Mouse (Mus musculus): ENCODE data around the gene Dpp6.

Dpp6 gene

GRCm38 (mm10) chr5:27063871-27064270, 246.9 kb downstream of the Dpp6 start:
- Histone ChIP-seq H3K36me3 (ENCODE audit: control insufficient read depth, insufficient read depth, low read length, poor library complexity, severe bottlenecking) (no peaks in the 10 kb centered on the region), H3K27me3 (ENCODE audit: control insufficient read depth, insufficient read depth, low read length, poor library complexity, severe bottlenecking) (no peaks in the 10 kb centered on the region)
- DNase-seq (ENCODE audit: low read depth, low spot score) = no peak

GRCm38 (mm10) chr5:27066837-27067236, 249.8 kb downstream of the Dpp6 start:
- Histone ChIP-seq H3K27me3 (ENCODE audit: control insufficient read depth, insufficient read depth, low read length, poor library complexity, severe bottlenecking) (no peaks in the 10 kb centered on the region), H3K36me3 (ENCODE audit: control insufficient read depth, insufficient read depth, low read length, poor library complexity, severe bottlenecking) (no peaks in the 10 kb centered on the region)
- no peak for DNase-seq (ENCODE audit: low read depth, low spot score)

- Histone ChIP-seq H3K27me3 (ENCODE audit: control insufficient read depth, insufficient read depth, low read length, poor library complexity, severe bottlenecking) (no peaks in the 10 kb centered on the region), H3K36me3 (ENCODE audit: control insufficient read depth, insufficient read depth, low read length, poor library complexity, severe bottlenecking) (no peaks in the 10 kb centered on the region)
- no peak for DNase-seq (ENCODE audit: low read depth, low spot score)
These were observed 258.2 kb downstream of the Dpp6 start for GRCm38 (mm10) chr5:27075131-27075591.

- H3K36me3 ChIP-seq (ENCODE audit: control insufficient read depth, insufficient read depth, low read length, poor library complexity, severe bottlenecking) = no peaks in the 10 kb centered on the region
- no peak for DNase-seq (ENCODE audit: low read depth, low spot score)
- H3K27me3 ChIP-seq (ENCODE audit: control insufficient read depth, insufficient read depth, low read length, poor library complexity, severe bottlenecking) = no peaks in the 10 kb centered on the region
These were observed 259.0 kb downstream of the Dpp6 start for GRCm38 (mm10) chr5:27076046-27076445.

- no peaks in the 10 kb centered on the region for H3K27me3 ChIP-seq (ENCODE audit: control insufficient read depth, insufficient read depth, low read length, poor library complexity, severe bottlenecking)
- DNase-seq (ENCODE audit: low read depth, low spot score) = no peak
- H3K36me3 ChIP-seq (ENCODE audit: control insufficient read depth, insufficient read depth, low read length, poor library complexity, severe bottlenecking) = no peaks in the 10 kb centered on the region
These were observed 260.8 kb downstream of the Dpp6 start for GRCm38 (mm10) chr5:27077821-27078220.

DNA sequence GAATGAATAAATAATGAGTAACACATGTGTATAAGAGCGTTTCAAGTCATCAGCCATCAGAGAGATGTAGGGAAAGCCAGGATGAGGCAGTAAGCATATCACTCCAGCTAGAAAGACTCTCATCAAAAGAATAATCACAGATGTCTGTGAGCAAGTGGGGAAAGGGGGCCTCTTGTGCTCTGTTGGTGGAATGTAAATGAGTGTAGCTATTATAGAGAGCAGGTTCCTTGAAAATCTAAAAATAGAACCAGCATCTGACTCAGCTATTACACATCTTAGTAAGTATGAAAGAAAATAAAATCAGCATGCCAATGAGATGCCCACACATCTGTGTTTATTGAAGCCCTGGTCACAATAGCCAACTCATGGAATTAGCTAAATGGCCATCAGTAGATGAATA, 264.3 kb downstream of the Dpp6 start:
- DNase-seq (ENCODE audit: low read depth, low spot score) = no peak
- no peaks in the 10 kb centered on the region for H3K36me3 ChIP-seq (ENCODE audit: control insufficient read depth, insufficient read depth, low read length, poor library complexity, severe bottlenecking)
- H3K27me3 ChIP-seq (ENCODE audit: control insufficient read depth, insufficient read depth, low read length, poor library complexity, severe bottlenecking) = no peaks in the 10 kb centered on the region

- H3K36me3 ChIP-seq (ENCODE audit: control insufficient read depth, insufficient read depth, low read length, poor library complexity, severe bottlenecking) = no peaks in the 10 kb centered on the region
- no peak for DNase-seq (ENCODE audit: low read depth, low spot score)
- no peaks in the 10 kb centered on the region for H3K27me3 ChIP-seq (ENCODE audit: control insufficient read depth, insufficient read depth, low read length, poor library complexity, severe bottlenecking)
These were observed 266.8 kb downstream of the Dpp6 start for GRCm38 (mm10) chr5:27083762-27084161.

GRCm38 (mm10) chr5:27108221-27108620, 291.2 kb downstream of the Dpp6 start:
- Histone ChIP-seq H3K27me3 (ENCODE audit: control insufficient read depth, insufficient read depth, low read length, poor library complexity, severe bottlenecking) (no peaks in the 10 kb centered on the region), H3K36me3 (ENCODE audit: control insufficient read depth, insufficient read depth, low read length, poor library complexity, severe bottlenecking) (no peaks in the 10 kb centered on the region)
- DNase-seq (ENCODE audit: low read depth, low spot score) = no peak

- Histone ChIP-seq H3K36me3 (ENCODE audit: control insufficient read depth, insufficient read depth, low read length, poor library complexity, severe bottlenecking) (no peaks in the 10 kb centered on the region), H3K27me3 (ENCODE audit: control insufficient read depth, insufficient read depth, low read length, poor library complexity, severe bottlenecking) (no peaks in the 10 kb centered on the region)
- DNase-seq (ENCODE audit: low read depth, low spot score) = no peak
These were observed 305.5 kb downstream of the Dpp6 start for GRCm38 (mm10) chr5:27122479-27122878.

- no peaks in the 10 kb centered on the region for H3K27me3 ChIP-seq (ENCODE audit: control insufficient read depth, insufficient read depth, low read length, poor library complexity, severe bottlenecking)
- no peak for DNase-seq (ENCODE audit: low read depth, low spot score)
- no peaks in the 10 kb centered on the region for H3K36me3 ChIP-seq (ENCODE audit: control insufficient read depth, insufficient read depth, low read length, poor library complexity, severe bottlenecking)
These were observed 305.9 kb downstream of the Dpp6 start for GRCm38 (mm10) chr5:27122944-27123343.

DNA sequence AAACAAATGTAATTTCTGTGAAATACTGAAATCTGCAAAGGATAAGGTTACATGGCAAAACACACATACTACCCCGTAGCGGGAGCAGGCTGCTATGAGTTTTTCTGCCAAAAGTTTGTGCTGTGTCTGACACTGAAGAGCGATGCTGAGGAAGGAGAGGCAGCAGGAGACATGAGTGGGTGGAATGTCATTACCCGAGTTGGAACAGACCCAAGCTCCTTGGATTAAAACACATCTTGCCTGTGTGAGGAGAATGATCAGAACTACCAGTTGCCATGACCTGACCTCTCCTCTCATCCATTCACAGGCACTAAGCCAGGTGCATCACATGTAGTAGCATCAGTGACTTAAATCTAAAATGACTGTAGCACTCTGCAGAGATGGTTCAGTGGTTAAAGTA, 309.0 kb downstream of the Dpp6 start:
- no peaks in the 10 kb centered on the region for H3K36me3 ChIP-seq (ENCODE audit: control insufficient read depth, insufficient read depth, low read length, poor library complexity, severe bottlenecking)

DNA sequence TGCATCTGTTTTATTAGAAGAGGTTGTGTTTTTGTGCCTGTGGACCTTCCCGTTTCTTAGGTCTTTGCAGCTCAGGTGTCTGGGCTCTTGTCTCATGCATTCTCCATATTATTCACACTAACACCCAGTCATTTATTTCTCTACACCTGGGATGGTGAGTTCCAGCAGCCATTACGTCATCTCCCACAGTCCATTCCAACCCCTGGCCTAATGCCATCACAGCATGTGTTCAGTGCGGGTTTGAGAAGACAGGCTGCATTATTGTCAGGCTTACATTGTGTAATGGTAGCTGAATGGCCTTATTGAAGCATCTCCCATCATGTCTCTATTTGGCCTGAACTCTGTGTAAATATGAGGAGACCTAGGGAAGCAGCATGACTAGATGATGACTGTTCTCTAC, 316.2 kb downstream of the Dpp6 start:
- Histone ChIP-seq H3K36me3 (ENCODE audit: control insufficient read depth, insufficient read depth, low read length, poor library complexity, severe bottlenecking) (no peaks in the 10 kb centered on the region), H3K27me3 (ENCODE audit: control insufficient read depth, insufficient read depth, low read length, poor library complexity, severe bottlenecking) (no peaks in the 10 kb centered on the region)
- DNase-seq (ENCODE audit: low read depth, low spot score) = no peak

More for the DNA sequence above, 309.0 kb downstream of the Dpp6 start:
- DNase-seq (ENCODE audit: low read depth, low spot score) = no peak
- no peaks in the 10 kb centered on the region for H3K27me3 ChIP-seq (ENCODE audit: control insufficient read depth, insufficient read depth, low read length, poor library complexity, severe bottlenecking)

DNA sequence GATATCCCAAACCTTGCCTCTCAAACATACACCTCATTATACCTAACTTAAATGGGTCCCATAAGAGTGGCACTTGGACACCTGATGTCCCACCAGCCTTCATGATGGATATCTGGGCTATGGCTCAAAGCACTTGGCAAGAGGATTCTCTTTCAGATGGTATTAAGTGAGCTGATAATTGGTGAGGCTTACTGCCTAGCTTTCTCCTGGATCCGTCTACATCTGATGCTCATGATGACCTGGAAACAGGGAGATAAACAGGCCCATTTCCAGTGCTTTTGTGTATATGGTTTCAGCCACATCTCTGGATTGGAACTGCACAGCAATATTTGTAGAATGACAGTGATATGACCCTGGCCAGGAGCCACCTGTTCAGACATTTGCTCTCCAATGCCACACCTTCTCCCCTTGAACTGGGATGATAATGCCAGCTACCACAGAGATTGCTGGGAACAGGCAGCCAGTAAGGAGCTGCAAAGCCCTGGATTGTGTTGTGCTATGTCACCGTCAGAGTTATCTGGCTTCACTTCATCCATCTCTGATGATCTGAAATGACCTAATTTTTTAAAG, 317.5 kb downstream of the Dpp6 start:
- DNase-seq (ENCODE audit: low read depth, low spot score) = no peak

DNA sequence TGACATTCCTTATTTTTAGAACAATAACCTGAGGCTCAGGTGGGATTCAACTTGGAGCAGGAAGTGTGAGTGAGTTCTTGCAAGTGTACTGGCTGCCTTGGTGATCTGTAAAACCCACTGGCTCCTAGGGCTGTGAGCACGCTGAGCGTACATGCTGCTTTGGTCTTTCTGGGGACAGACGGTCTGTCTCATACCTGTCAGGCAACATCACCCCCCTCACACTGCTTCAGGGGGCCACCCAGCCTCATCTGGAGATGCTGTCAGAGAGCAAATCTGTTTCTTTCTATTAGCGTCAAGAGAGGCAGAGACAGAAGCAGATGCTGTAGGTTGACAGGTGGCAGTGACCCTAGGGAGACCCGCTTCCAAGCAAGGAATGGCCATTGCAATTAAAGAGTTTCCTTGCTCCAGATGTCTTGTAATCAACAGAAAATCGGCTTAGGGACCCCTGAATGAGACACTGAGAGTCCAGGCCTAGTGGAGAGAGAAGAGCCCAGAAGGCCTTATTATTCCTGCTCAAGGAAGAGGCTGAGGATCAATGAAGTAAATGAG, 330.5 kb downstream of the Dpp6 start:
- H3K36me3 ChIP-seq (ENCODE audit: control insufficient read depth, insufficient read depth, low read length, poor library complexity, severe bottlenecking) = no peaks in the 10 kb centered on the region
- H3K27me3 ChIP-seq (ENCODE audit: control insufficient read depth, insufficient read depth, low read length, poor library complexity, severe bottlenecking) = no peaks in the 10 kb centered on the region
- DNase-seq (ENCODE audit: low read depth, low spot score) = no peak

More for the DNA sequence above, 317.5 kb downstream of the Dpp6 start:
- Histone ChIP-seq H3K36me3 (ENCODE audit: control insufficient read depth, insufficient read depth, low read length, poor library complexity, severe bottlenecking) (no peaks in the 10 kb centered on the region), H3K27me3 (ENCODE audit: control insufficient read depth, insufficient read depth, low read length, poor library complexity, severe bottlenecking) (no peaks in the 10 kb centered on the region)

- Histone ChIP-seq H3K36me3 (ENCODE audit: control insufficient read depth, insufficient read depth, low read length, poor library complexity, severe bottlenecking) (no peaks in the 10 kb centered on the region), H3K27me3 (ENCODE audit: control insufficient read depth, insufficient read depth, low read length, poor library complexity, severe bottlenecking) (no peaks in the 10 kb centered on the region)
- no peak for DNase-seq (ENCODE audit: low read depth, low spot score)
These were observed 334.0 kb downstream of the Dpp6 start for GRCm38 (mm10) chr5:27151017-27151416.

DNA sequence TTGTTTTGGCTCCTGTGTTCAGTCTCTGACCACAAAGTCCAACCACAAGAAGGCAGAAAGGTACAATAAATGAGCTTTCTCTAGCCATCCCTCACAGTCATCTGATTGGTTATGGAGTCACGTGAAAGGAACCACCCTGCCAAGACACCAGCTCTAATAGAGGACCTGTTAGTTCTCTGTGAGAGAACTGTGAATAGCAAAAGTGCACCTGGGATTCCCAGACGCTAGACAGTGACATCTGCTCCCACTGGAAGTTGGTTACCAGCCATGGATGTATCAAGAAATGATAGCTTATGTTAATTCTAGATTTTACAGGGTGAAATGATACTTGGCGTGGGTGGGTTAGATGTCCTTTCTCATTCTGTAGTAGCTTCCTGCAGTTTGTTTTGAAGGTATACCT, 338.7 kb downstream of the Dpp6 start:
- H3K36me3 ChIP-seq (ENCODE audit: control insufficient read depth, insufficient read depth, low read length, poor library complexity, severe bottlenecking) = no peaks in the 10 kb centered on the region
- DNase-seq (ENCODE audit: low read depth, low spot score) = no peak
- no peaks in the 10 kb centered on the region for H3K27me3 ChIP-seq (ENCODE audit: control insufficient read depth, insufficient read depth, low read length, poor library complexity, severe bottlenecking)

Data from splenic B cell, adult 2 months (primary cell).